Mouse (Mus musculus): ENCODE data around the gene Sh3gl2. TPM values are rescaled to one million over a fixed set of nuclear protein-coding genes. Genes with fewer than 3 reads are reported as not detected.

Sh3gl2 gene
- polyA plus RNA-seq, 1 experiment from 2014 or later, result 0.24 TPM

- no peaks in the 10 kb centered on the region for H3K27me3 ChIP-seq (ENCODE audit: control insufficient read depth, insufficient read depth, low read depth, low read length)
- ATAC-seq (ENCODE audit: low read depth), result no peak
- H3K36me3 ChIP-seq (ENCODE audit: control insufficient read depth, insufficient read depth), result no peaks in the 10 kb centered on the region
- WGBS (ENCODE audit: insufficient replicate concordance), result 61% methylated on average over 9 of the region's 9 CpGs
- H3K4me1 ChIP-seq (ENCODE audit: control insufficient read depth, low read depth, low read length), result no peaks in the 10 kb centered on the region
- no peaks in the 10 kb centered on the region for H3K9me3 ChIP-seq (replicated peaks; ENCODE audit: control insufficient read depth, low read length)
- H3K4me3 ChIP-seq (ENCODE audit: low read depth, low read length), result no peak overlapping the region
- H3K9ac ChIP-seq (ENCODE audit: low read depth, low read length), result no peak overlapping the region
- no peak overlapping the region for H3K4me2 ChIP-seq (ENCODE audit: low read depth, low read length)
- H3K27ac ChIP-seq (ENCODE audit: low read length), result no peak overlapping the region
These were observed 6.5 kb upstream of the Sh3gl2 start for GRCm38 (mm10) chr4:85198431-85198830.

GRCm38 (mm10) chr4:85202582-85202981 is 2.3 kb upstream of the Sh3gl2 start:
- no peak overlapping the region for H3K27ac ChIP-seq (ENCODE audit: low read length)
- no peak overlapping the region for H3K4me2 ChIP-seq (ENCODE audit: low read depth, low read length)
- no peaks in the 10 kb centered on the region for H3K4me1 ChIP-seq (ENCODE audit: control insufficient read depth, low read depth, low read length)
- H3K36me3 ChIP-seq (ENCODE audit: control insufficient read depth, insufficient read depth), result no peaks in the 10 kb centered on the region
- no peak for ATAC-seq (ENCODE audit: low read depth)
- peaks cover 25% of the 10 kb centered on the region for H3K27me3 ChIP-seq (ENCODE audit: control insufficient read depth, insufficient read depth, low read depth, low read length)
- no peak overlapping the region for H3K9ac ChIP-seq (ENCODE audit: low read depth, low read length)
- H3K9me3 ChIP-seq (replicated peaks; ENCODE audit: control insufficient read depth, low read length), result no peaks in the 10 kb centered on the region
- no peak overlapping the region for H3K4me3 ChIP-seq (ENCODE audit: low read depth, low read length)
- WGBS (ENCODE audit: insufficient replicate concordance), result 66% methylated on average over 7 of the region's 7 CpGs

- Histone ChIP-seq H3K36me3 (ENCODE audit: control insufficient read depth, insufficient read depth) (no peaks in the 10 kb centered on the region), H3K9me3 (replicated peaks; ENCODE audit: control insufficient read depth, low read length) (no peaks in the 10 kb centered on the region), H3K27me3 (ENCODE audit: control insufficient read depth, insufficient read depth, low read depth, low read length) (peaks cover 25% of the 10 kb centered on the region), H3K4me1 (ENCODE audit: control insufficient read depth, low read depth, low read length) (no peaks in the 10 kb centered on the region), H3K27ac (ENCODE audit: low read length) (no peak overlapping the region), H3K9ac (ENCODE audit: low read depth, low read length) (no peak overlapping the region), H3K4me3 (ENCODE audit: low read depth, low read length) (peak overlapping the region; percentile 50), H3K4me2 (ENCODE audit: low read depth, low read length) (peak overlapping the region; percentile 56)
- ATAC-seq (ENCODE audit: low read depth), result no peak
- WGBS (ENCODE audit: insufficient replicate concordance), result 1% methylated on average over 42 of the region's 43 CpGs
These were observed 798 bp downstream of the Sh3gl2 start for GRCm38 (mm10) chr4:85205636-85206211.

GRCm38 (mm10) chr4:85206675-85207400 is 1.9 kb downstream of the Sh3gl2 start:
- Histone ChIP-seq H3K4me2 (ENCODE audit: low read depth, low read length) (no peak overlapping the region), H3K27ac (ENCODE audit: low read length) (no peak overlapping the region), H3K27me3 (ENCODE audit: control insufficient read depth, insufficient read depth, low read depth, low read length) (peaks cover 25% of the 10 kb centered on the region), H3K36me3 (ENCODE audit: control insufficient read depth, insufficient read depth) (no peaks in the 10 kb centered on the region), H3K9me3 (replicated peaks; ENCODE audit: control insufficient read depth, low read length) (no peaks in the 10 kb centered on the region), H3K4me3 (ENCODE audit: low read depth, low read length) (no peak overlapping the region), H3K4me1 (ENCODE audit: control insufficient read depth, low read depth, low read length) (no peaks in the 10 kb centered on the region), H3K9ac (ENCODE audit: low read depth, low read length) (no peak overlapping the region)
- 35% methylated on average over 3 of the region's 3 CpGs for WGBS (ENCODE audit: insufficient replicate concordance)
- ATAC-seq (ENCODE audit: low read depth), result no peak

- no peak overlapping the region for H3K4me3 ChIP-seq (ENCODE audit: low read depth, low read length)
- no peak overlapping the region for H3K9ac ChIP-seq (ENCODE audit: low read depth, low read length)
- ATAC-seq (ENCODE audit: low read depth), result no peak
- 78% methylated on average over 9 of the region's 9 CpGs for WGBS (ENCODE audit: insufficient replicate concordance)
- no peak overlapping the region for H3K27ac ChIP-seq (ENCODE audit: low read length)
- H3K36me3 ChIP-seq (ENCODE audit: control insufficient read depth, insufficient read depth), result no peaks in the 10 kb centered on the region
- H3K4me1 ChIP-seq (ENCODE audit: control insufficient read depth, low read depth, low read length), result no peaks in the 10 kb centered on the region
- peaks cover 25% of the 10 kb centered on the region for H3K27me3 ChIP-seq (ENCODE audit: control insufficient read depth, insufficient read depth, low read depth, low read length)
- H3K9me3 ChIP-seq (replicated peaks; ENCODE audit: control insufficient read depth, low read length), result no peaks in the 10 kb centered on the region
- H3K4me2 ChIP-seq (ENCODE audit: low read depth, low read length), result no peak overlapping the region
These were observed 2.6 kb downstream of the Sh3gl2 start for GRCm38 (mm10) chr4:85207515-85207914.

GRCm38 (mm10) chr4:85208531-85208930 is 3.6 kb downstream of the Sh3gl2 start:
- 47% methylated on average over 1 of the region's 1 CpGs for whole genome bisulfite sequencing (ENCODE audit: insufficient replicate concordance)

GRCm38 (mm10) chr4:85210953-85211352 is 6.0 kb downstream of the Sh3gl2 start:
- Histone ChIP-seq H3K4me3 (ENCODE audit: low read depth, low read length) (no peak overlapping the region), H3K4me1 (ENCODE audit: control insufficient read depth, low read depth, low read length) (no peaks in the 10 kb centered on the region), H3K36me3 (ENCODE audit: control insufficient read depth, insufficient read depth) (no peaks in the 10 kb centered on the region), H3K9ac (ENCODE audit: low read depth, low read length) (no peak overlapping the region), H3K27me3 (ENCODE audit: control insufficient read depth, insufficient read depth, low read depth, low read length) (peaks cover 6% of the 10 kb centered on the region), H3K27ac (ENCODE audit: low read length) (no peak overlapping the region), H3K4me2 (ENCODE audit: low read depth, low read length) (no peak overlapping the region), H3K9me3 (replicated peaks; ENCODE audit: control insufficient read depth, low read length) (no peaks in the 10 kb centered on the region)
- 57% methylated on average over 3 of the region's 3 CpGs for WGBS (ENCODE audit: insufficient replicate concordance)
- no peak for ATAC-seq (ENCODE audit: low read depth)

More at GRCm38 (mm10) chr4:85208531-85208930, 3.6 kb downstream of the Sh3gl2 start:
- H3K4me1 ChIP-seq (ENCODE audit: control insufficient read depth, low read depth, low read length), result no peaks in the 10 kb centered on the region
- H3K36me3 ChIP-seq (ENCODE audit: control insufficient read depth, insufficient read depth), result no peaks in the 10 kb centered on the region
- H3K4me3 ChIP-seq (ENCODE audit: low read depth, low read length), result no peak overlapping the region
- H3K27me3 ChIP-seq (ENCODE audit: control insufficient read depth, insufficient read depth, low read depth, low read length), result peaks cover 25% of the 10 kb centered on the region
- no peaks in the 10 kb centered on the region for H3K9me3 ChIP-seq (replicated peaks; ENCODE audit: control insufficient read depth, low read length)
- H3K27ac ChIP-seq (ENCODE audit: low read length), result no peak overlapping the region
- H3K9ac ChIP-seq (ENCODE audit: low read depth, low read length), result no peak overlapping the region
- no peak overlapping the region for H3K4me2 ChIP-seq (ENCODE audit: low read depth, low read length)
- no peak for ATAC-seq (ENCODE audit: low read depth)

GRCm38 (mm10) chr4:85217003-85217402 is 12.1 kb downstream of the Sh3gl2 start:
- no peak overlapping the region for H3K4me3 ChIP-seq (ENCODE audit: low read depth, low read length)
- no peaks in the 10 kb centered on the region for H3K27me3 ChIP-seq (ENCODE audit: control insufficient read depth, insufficient read depth, low read depth, low read length)
- H3K27ac ChIP-seq (ENCODE audit: low read length), result no peak overlapping the region
- no peaks in the 10 kb centered on the region for H3K9me3 ChIP-seq (replicated peaks; ENCODE audit: control insufficient read depth, low read length)
- no peaks in the 10 kb centered on the region for H3K36me3 ChIP-seq (ENCODE audit: control insufficient read depth, insufficient read depth)
- H3K9ac ChIP-seq (ENCODE audit: low read depth, low read length), result no peak overlapping the region
- H3K4me2 ChIP-seq (ENCODE audit: low read depth, low read length), result no peak overlapping the region
- no peak for ATAC-seq (ENCODE audit: low read depth)
- no peaks in the 10 kb centered on the region for H3K4me1 ChIP-seq (ENCODE audit: control insufficient read depth, low read depth, low read length)
- 28% methylated on average over 4 of the region's 4 CpGs for WGBS (ENCODE audit: insufficient replicate concordance)

GRCm38 (mm10) chr4:85222716-85223115 is 17.8 kb downstream of the Sh3gl2 start:
- Histone ChIP-seq H3K4me3 (ENCODE audit: low read depth, low read length) (no peak overlapping the region), H3K36me3 (ENCODE audit: control insufficient read depth, insufficient read depth) (no peaks in the 10 kb centered on the region), H3K4me2 (ENCODE audit: low read depth, low read length) (no peak overlapping the region), H3K9me3 (replicated peaks; ENCODE audit: control insufficient read depth, low read length) (no peaks in the 10 kb centered on the region), H3K27ac (ENCODE audit: low read length) (no peak overlapping the region), H3K9ac (ENCODE audit: low read depth, low read length) (no peak overlapping the region), H3K27me3 (ENCODE audit: control insufficient read depth, insufficient read depth, low read depth, low read length) (no peaks in the 10 kb centered on the region), H3K4me1 (ENCODE audit: control insufficient read depth, low read depth, low read length) (no peaks in the 10 kb centered on the region)
- WGBS (ENCODE audit: insufficient replicate concordance), result 56% methylated on average over 5 of the region's 5 CpGs
- no peak for ATAC-seq (ENCODE audit: low read depth)
